Mouse (Mus musculus): Measurements from ENCODE around the gene Glb1.

Gene Glb1

DNA sequence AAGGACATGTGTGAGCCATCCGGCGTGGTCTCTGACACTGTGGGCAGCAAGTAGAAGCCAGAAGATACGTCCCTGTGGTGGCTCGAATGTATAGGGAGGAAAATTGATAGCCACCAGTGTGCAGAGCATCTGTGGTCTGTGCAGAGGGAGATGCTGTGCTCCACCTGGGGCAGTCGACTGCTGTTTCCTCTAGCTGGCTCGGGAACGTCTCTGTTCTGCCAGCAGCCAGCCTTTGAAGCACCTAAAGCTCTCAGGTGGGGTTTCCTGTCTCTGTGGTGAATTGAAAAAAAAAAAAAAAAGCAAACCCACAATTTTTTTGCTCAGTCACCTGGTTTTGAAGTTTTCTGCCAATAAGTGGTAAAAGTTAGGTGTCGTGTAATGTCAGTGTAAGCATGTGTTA lies 42.5 kb downstream of the Glb1 start:
- DNase-seq (ENCODE audit: low spot score): no peak

DNA sequence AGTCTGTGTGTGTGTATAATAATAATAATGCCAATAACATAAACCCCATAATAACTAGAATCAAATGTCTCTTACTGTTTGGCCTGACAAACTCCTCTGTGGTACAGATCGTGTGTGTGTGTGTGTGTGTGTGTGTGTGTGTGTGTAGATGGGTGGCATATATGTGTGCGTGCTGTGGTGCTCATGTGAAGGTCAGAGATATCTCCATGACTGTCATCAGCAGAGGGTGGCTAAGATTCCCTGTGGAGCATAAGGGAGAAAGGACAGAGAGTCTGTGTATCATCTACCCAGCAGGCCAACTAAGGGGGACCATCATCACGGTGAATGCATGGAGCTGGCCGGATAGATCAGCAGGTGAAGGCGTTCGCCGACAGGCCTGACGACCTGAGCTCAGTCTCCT lies 46.0 kb downstream of the Glb1 start:
- no peak for DNase-seq (ENCODE audit: low spot score)

- DNase-seq (ENCODE audit: low spot score): no peak
Measured at GRCm38 (mm10) chr9:114448700-114449099, 47.8 kb downstream of the Glb1 start.

GRCm38 (mm10) chr9:114449120-114449754 lies 48.4 kb downstream of the Glb1 start:
- no peak for DNase-seq (ENCODE audit: low spot score)

DNA sequence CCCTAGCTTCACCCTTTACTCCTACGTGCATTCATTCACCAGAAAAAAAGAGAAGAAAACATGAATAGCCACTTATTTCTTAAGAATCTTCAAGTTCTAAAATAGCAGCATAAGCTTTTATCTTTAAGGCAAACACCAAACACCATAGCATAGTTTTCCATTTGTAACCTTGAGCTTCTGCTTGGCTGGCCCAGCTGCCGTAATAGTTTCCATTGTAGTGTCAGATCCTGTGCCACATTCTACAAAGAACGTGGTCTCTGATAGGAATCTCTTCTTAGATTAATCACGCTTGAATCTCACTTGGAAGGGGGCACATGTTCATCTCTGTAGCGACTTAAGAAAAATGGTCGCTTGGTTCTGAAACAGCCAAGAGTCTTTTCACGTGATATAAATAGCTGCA lies 50.7 kb downstream of the Glb1 start:
- DNase-seq (ENCODE audit: low spot score): no peak

- no peak for DNase-seq (ENCODE audit: low spot score)
Measured at GRCm38 (mm10) chr9:114452418-114452817, 51.5 kb downstream of the Glb1 start.

GRCm38 (mm10) chr9:114455420-114455819 lies 54.5 kb downstream of the Glb1 start:
- no peak for DNase-seq (ENCODE audit: low spot score)

DNA sequence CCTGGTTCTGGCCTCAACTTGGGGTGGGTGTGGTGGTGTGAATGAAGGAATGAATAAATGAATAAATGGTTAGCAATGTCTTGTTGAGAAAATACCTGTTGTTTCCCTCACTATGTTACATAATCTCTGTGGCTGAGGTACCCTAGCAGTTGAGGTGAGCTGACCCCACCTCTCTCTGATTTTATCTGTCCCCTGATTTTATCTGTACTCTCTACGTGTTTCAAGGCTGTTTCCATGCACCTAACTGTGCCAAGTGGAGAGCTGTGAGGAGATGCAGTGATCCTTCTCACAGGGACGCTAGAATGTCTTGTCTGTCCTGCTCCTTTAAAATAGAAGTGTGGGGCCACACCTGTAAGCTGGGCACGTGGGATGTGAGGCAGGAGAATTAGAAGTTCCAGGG lies 57.6 kb downstream of the Glb1 start:
- DNase-seq (ENCODE audit: low spot score): no peak

DNA sequence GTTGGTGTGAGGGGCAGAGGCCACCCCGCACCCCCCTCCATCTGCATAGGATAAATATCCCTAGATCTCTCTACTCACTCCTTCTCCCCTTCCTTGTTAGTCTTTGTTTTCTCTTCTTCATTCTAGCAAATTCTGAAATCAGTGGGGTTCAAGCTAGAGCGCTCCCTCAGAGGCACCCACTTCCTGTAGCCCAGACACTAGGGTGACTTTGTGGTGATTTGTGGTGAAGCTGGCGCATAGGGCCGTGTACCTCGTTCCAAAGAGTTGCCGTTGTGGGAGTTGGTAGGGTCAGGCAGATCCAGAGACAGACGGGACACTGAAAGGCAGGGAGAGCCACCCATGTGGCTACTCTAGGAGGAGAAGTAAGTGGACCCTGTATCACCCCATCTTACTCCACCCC lies 61.7 kb downstream of the Glb1 start:
- DNase-seq (ENCODE audit: low spot score): no peak

- DNase-seq (ENCODE audit: low spot score): no peak
Measured at GRCm38 (mm10) chr9:114465442-114465841, 64.6 kb downstream of the Glb1 start.

DNA sequence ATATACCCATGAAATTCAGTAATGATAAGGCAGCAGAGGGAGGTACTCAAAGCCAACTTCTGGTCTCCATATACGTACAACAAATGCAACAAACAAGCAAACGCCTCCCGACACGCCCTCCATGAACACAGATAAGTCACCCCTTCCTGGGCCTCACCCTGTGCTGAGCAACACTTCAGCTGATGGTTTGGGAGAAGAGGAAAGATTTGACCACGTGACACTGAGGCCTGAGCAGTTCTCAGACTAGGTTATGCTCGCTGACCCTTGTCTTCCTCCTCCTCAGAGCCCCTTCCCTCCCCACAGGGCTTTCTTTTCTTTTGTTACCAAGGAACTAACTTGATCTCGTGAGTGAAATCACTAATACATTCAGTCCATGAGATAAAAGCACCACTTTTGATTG lies 66.0 kb downstream of the Glb1 start:
- DNase-seq (ENCODE audit: low spot score): no peak

DNA sequence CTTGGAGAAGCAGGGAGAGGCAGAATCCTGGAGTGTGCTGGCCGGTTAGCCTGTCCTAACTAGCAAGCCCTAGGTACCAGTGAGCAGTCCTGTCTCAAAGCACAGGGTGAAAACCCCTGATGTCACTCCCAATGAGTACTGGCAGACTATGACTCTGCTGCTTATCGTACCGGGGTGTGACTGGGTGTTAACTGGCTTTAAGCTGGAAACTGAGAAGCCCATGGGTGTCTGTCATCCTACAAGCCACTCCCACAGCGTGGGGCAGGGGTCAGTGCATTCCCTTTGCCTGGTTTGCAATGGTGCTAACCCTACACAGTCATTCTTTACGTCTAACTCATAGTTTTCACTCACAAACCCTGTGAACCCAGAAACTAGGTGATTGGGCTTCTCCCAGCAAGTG lies 67.3 kb downstream of the Glb1 start:
- no peak for DNase-seq (ENCODE audit: low spot score)

DNA sequence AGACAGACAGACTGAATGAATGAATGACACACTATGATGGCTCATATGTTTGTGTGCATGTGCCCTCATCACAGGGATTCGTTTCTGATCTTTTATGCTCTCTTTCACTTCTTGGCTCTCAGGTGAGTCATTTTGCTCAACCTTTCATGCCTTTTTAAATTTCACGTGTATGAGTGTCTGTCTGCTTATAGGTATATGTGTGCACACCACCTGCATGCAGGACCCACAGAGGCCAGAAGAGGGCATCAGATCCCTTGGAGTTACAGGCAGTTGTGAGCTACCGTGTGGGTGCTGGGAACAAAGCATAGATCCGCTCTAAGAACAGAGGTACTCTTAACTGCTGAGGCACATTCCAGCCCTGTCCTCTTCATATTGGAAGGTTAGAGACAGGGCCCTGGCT lies 67.8 kb downstream of the Glb1 start:
- DNase-seq (ENCODE audit: low spot score): no peak

DNA sequence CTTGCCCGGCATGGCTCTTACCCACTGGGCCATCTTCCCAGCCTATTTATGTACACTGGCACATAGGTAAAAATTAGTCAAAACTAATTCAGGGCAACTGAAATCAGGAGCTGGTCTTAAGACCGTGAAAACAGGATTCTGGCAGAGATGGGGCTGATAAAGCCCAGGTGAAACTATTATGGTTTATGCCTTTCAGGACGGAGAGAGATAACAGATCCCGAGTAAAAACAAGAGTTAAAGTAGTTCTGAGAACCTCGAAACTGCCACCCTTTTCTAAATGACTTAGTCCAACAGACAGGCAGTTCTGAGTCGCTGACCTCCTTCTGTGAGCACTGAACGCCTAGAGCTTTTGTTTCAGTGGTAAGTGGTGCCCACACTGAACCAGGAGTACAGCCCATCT lies 71.0 kb downstream of the Glb1 start:
- DNase-seq (ENCODE audit: low spot score): no peak

GRCm38 (mm10) chr9:114477019-114477418 lies 76.1 kb downstream of the Glb1 start:
- no peak for DNase-seq (ENCODE audit: low spot score)

DNA sequence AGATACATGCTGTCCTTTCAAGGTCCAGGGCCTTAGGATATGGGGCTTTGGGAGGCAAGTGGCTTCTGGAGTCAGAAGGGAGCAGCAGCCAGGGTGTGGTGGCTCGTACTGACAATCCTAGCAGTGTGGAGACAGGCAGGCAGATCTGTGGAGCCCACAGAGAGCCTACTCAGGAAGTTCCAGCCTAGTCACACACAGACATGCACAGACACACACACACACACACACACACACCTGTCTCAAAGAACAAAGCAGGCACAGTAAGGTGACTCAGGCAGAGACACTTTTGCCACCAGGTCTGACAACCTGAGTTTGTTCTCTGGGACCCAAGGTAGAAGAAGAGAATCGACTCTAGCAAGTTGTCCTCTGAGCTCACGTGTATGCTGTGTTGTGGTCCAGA lies 80.1 kb downstream of the Glb1 start:
- DNase-seq (ENCODE audit: low spot score): no peak

DNA sequence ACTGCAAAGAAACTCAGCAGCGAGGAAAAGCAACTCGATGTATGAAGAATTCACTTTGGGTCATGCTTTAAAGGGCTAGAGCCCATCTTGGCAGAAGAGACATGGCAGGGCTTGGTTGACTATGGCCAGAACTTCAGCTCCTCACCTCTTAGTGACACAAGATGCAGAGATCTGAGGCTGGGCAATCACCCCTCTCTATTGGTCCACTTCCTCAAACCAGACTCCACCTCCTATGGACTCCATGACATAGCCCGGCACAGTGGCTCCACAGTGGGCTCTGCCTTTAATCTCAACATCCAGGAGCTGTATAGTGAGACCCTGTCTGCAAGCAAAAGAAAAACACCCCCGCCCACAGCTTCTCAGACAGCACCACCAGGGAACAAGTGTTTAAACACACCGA lies 83.9 kb downstream of the Glb1 start:
- no peak for DNase-seq (ENCODE audit: low spot score)

GRCm38 (mm10) chr9:114486808-114487207 lies 85.9 kb downstream of the Glb1 start:
- no peak for DNase-seq (ENCODE audit: low spot score)

DNA sequence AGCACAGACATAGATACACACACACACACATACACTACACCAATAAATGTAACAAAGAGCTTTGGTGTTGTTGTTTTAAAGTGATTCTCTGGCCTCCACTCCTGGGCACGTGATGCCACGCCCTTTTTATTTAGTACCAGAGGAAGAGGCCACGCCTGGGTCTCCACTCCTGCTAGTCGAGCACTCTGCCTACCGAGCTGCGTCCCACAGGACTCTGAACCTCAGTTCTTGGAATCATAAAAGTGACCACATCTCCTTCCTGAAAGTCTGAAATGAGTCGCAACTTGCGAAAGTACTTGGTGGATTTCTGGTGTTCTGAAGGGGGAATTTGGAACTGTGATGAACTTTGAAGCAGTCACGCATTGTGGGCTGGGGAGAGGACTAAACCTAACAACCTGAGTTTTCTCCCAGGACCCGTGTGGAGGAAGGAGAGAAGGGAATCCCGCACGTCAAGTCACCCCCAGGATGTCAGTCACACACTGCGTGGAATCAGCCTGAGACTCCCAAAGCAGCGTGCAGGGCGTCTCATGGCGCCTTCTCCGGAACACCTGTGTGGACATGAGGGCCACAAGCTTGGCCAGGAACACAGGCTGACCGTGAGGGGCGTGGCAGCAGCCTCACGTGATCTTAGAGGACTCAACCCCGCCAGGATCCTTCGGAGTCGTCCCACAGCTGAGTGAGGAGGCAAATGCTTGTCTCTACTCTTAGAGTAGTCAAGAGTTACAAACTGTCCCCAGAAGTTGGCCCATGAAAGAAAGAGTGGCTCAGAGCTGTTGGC lies 86.8 kb downstream of the Glb1 start:
- no peak for DNase-seq (ENCODE audit: low spot score)

DNA sequence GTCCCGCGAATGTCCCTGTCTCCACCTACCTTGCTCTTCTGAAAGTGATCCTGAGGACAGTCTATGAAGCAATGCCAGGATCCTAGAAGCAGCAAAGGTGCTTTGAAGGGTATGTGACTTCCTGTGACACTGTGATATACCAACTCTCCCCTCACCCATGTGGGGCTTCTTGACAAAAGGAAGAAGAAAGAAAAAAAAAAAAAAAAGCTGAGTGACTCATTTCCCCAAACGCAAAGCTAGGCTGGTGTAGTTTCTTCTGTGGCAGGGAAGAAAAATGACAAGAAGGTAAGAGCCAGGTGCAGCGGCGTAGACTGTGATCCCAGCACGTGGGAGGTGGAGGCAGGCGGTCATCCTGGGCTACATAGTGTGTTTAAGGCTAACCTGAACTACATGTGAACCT lies 95.6 kb downstream of the Glb1 start:
- DNase-seq (ENCODE audit: low spot score): no peak

DNA sequence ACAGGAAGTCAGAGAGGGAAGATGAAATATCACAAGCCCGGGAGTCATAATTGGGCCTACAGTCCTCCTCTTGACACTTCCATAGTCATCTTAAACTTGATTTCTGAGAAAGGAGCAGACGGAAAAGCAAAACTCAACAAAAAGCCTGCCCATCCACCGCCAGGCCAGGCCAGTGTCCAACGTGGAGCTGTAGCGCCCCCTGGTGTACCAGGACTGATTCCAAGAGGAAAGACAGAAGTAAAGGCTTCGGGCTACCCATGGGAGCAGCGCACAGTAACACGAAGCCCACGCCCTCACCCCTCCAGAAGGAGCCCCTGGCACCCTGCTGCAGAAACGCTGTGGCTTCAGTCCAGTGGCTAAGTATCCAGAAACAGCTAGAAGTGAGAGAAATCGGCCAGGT lies 97.3 kb downstream of the Glb1 start:
- DNase-seq (ENCODE audit: low spot score): peak; percentile 88

GRCm38 (mm10) chr9:114499783-114500515 lies 99.1 kb downstream of the Glb1 start:
- DNase-seq (ENCODE audit: low spot score): peak; percentile 42

- no peak for DNase-seq (ENCODE audit: low spot score)
Measured at GRCm38 (mm10) chr9:114501111-114501510, 100.2 kb downstream of the Glb1 start.
